ENCODE assay signal across 8 mouse cellular contexts in the genomic region with DNA sequence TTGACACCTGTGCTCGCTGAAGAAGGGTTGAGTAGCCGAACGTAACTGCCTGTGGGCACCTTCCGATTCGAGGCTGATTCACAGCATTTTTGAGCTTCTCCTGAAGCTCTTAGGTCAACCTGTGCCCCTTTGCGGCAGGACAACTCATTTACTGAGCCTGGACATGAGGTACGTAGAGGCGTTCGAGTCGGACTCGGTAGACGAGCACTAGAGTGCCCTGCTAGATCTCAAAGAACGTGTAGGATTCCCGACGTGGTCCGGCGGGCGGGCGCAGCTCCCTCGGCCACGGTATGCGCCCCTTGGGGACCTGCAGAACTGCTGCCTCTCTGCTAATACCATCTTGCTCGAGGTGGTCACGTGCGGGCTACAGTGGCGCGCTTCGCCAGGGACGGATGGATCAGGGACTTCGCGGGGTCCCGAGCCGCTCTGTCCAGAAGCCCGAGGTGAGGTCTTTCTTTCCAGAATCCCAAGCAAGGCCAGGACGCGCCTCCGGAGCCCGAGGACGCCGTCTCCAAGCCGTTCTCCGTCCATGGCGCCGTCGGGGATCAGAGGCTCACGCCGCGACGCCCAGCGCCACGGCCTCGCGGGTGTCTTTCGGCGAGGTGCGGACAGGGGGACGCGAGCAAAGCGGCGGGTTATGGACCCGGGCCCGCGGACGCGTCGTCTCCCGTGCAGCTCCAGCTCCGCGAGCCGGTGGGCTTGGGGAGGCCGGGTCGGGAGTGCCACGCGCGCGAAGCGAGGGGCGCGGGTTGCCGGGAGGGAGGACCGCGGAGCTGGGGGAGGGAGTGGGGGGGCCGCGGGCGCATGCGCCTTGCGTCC. TPM values are rescaled to one million over a fixed set of nuclear protein-coding genes. Genes with fewer than 3 reads are reported as not detected.
DNase-seq lines count a peak whose midpoint lies in the region; ATAC-seq lines count a peak whose summit lies in the region.

A gene (plus strand): TSS at position 51 of the 819 bp plus-strand sequence.

- H3K4me2 ChIP-seq in embryonic facial prominence, embryonic 15.5 days (replicated peaks) = peak within 1 kb of the TSS; percentile 86

- peak; percentile 19 for ATAC-seq in activated CD4-positive, CD25-positive, alpha-beta regulatory T cell, adult 4 months
- ATAC-seq in embryonic facial prominence, embryonic 15.5 days (ENCODE audit: insufficient number of reproducible peaks, low FRiP score, low TSS enrichment, low read depth) = no peak

- 2% methylated on average over 87 of the region's 87 CpGs for WGBS in embryonic facial prominence, embryonic 15.5 days

- DNase-seq in layer of hippocampus, adult 11-12 months (ENCODE audit: low spot score) = peak; percentile 23
- no peak for DNase-seq in layer of hippocampus, adult 9-11 months
- DNase-seq in heart, postnatal 25 days (ENCODE audit: low spot score) = no peak
- peak in 1 of 2 experiments; percentile 26 for DNase-seq in left cerebral cortex, adult 8-10 months (ENCODE audit: low spot score in 2 of 2)
- DNase-seq in urinary bladder, postnatal 25 days (ENCODE audit: low spot score) = peak; percentile 32

- peaks cover 9% of the 10 kb centered on the region; the same call in 1 of the 2 replicates for H3K27me3 ChIP-seq in embryonic facial prominence, embryonic 15.5 days
- peaks cover 7% of the 10 kb centered on the region for H3K27me3 ChIP-seq in megakaryocyte, embryonic 14.5 days (replicated peaks)

- 0 out of 2 replicates have a peak, but pooled peaks cover 4% of the 10 kb centered on the region for H3K4me1 ChIP-seq in embryonic facial prominence, embryonic 15.5 days
- H3K4me1 ChIP-seq in megakaryocyte, embryonic 14.5 days = peaks cover 46% of the 10 kb centered on the region

- intact Hi-C loops in heart, postnatal 25 days (cut with DNase I) = loop anchor here (5.0 kb wide), 2 partner anchors 72 to 152 kb away; no protein-coding TSS in a partner anchor

- H3K36me3 ChIP-seq in embryonic facial prominence, embryonic 15.5 days = no peaks in the 10 kb centered on the region
- no peaks in the 10 kb centered on the region for H3K36me3 ChIP-seq in megakaryocyte, embryonic 14.5 days (replicated peaks; ENCODE audit: low read length)

- peak within 1 kb of the TSS; percentile 55 for H3K9ac ChIP-seq in embryonic facial prominence, embryonic 15.5 days

- H3K4me3 ChIP-seq in embryonic facial prominence, embryonic 15.5 days (replicated peaks) = peak within 1 kb of the TSS; percentile 89
- H3K4me3 ChIP-seq in megakaryocyte, embryonic 14.5 days (replicated peaks) = peak within 1 kb of the TSS; percentile 94

- peak within 1 kb of the TSS; percentile 92 for H3K27ac ChIP-seq in embryonic facial prominence, embryonic 15.5 days (replicated peaks)

- H3K9me3 ChIP-seq in embryonic facial prominence, embryonic 15.5 days (replicated peaks) = no peaks in the 10 kb centered on the region
- no peaks in the 10 kb centered on the region for H3K9me3 ChIP-seq in megakaryocyte, embryonic 14.5 days

RNA-seq across cellular contexts. Expression of the gene that starts here (rescaled TPM):
- 1 to 10 TPM; 6.8 to 8.3 TPM for polyA plus RNA-seq in activated CD4-positive, CD25-positive, alpha-beta regulatory T cell, adult 4 months (2017; shearing (Covaris generic))
- polyA plus RNA-seq in embryonic facial prominence, embryonic 15.5 days (2015; fragmentation: Nextera tagmentation; extraction: Ambion mirVana) = 13.4 and 16.0 TPM in 2 replicates
- 10 to 100 TPM; 11.7 to 13.0 TPM for total RNA-seq in heart, postnatal 25 days (2021)
- 10 to 100 TPM; 36.1 to 43.5 (median 36.7) TPM for total RNA-seq in left cerebral cortex, adult 8-10 months (2022)
- polyA plus RNA-seq in megakaryocyte, embryonic 14.5 days (2012; ENCODE audit: insufficient read depth, low replicate concordance) = 0.53 and 1.0 TPM in 2 replicates

Comparison
In these comparisons a context has a peak if more than half of its experiments do, and no peak if none do; other contexts are left out.
1. DNase-seq: peak in layer of hippocampus, adult 11-12 months (single experiment) and urinary bladder, postnatal 25 days (single experiment); none in layer of hippocampus, adult 9-11 months (single experiment) and heart, postnatal 25 days (single experiment).